Mouse (Mus musculus) C2C12 (cell line): Measurements from ENCODE around the gene Sox6.

Experiments used
- CEBPB ChIP-seq: IDR thresholded peaks from one replicate; pipeline ENCODE4 v1.6.1; 2011; ENCODE audit warnings: low read depth, mild to moderate bottlenecking, control low read depth, moderate library complexity
- CTCF ChIP-seq: IDR thresholded peaks from one replicate; pipeline ENCODE4 v1.5.1; 2011; ENCODE audit not compliant: control insufficient read depth, insufficient read depth, insufficient read length
- FOSL1 ChIP-seq: IDR thresholded peaks from one replicate; pipeline ENCODE4 v1.8.0; 2011; ENCODE audit warnings: mild to moderate bottlenecking, low read length; ENCODE audit not compliant: poor library complexity, insufficient read depth, severe bottlenecking
- MAX ChIP-seq: IDR thresholded peaks from one replicate; pipeline ENCODE4 v1.6.1; 2011; ENCODE audit warnings: mild to moderate bottlenecking, control low read depth
- MYOD1 ChIP-seq: IDR thresholded peaks from one replicate; pipeline ENCODE4 v1.6.1; 2011; ENCODE audit warnings: low read depth; ENCODE audit not compliant: control insufficient read depth, insufficient read length
- MYOG ChIP-seq: IDR thresholded peaks from one replicate; pipeline ENCODE4 v1.6.1; 2011; ENCODE audit not compliant: control insufficient read depth, insufficient read length; ENCODE audit errors: extremely low read depth

- TF ChIP-seq CTCF (no peak), MAX (no peak), FOSL1 (no peak), MYOD1 (no peak), CEBPB (no peak), MYOG (no peak)
These were observed 7.8 kb downstream of the Sox6 start for GRCm38 (mm10) chr7:116030597-116031387.
